Mouse (Mus musculus): ENCODE measurements around the gene Nme9.

Nme9 gene

DNA sequence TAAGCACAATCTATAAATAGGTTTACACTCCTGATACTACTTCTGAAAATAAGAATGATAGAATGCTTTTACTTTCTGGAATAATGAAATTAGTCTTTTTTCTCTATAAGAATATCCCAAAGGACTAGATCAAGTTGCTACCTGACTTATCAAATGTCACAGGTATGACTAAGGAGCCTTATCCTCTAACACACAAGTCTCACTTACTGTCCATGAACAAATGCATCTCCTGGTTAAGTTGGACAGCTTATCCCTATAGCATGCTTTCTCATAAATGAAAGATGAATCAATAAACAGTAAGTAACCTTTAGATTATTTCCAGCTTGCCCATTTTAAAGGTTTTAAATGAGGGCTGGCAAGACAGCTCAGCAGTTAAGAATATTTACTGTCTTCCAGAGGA is 33.4 kb downstream of the Nme9 start:
- DNase-seq = no peak

DNA sequence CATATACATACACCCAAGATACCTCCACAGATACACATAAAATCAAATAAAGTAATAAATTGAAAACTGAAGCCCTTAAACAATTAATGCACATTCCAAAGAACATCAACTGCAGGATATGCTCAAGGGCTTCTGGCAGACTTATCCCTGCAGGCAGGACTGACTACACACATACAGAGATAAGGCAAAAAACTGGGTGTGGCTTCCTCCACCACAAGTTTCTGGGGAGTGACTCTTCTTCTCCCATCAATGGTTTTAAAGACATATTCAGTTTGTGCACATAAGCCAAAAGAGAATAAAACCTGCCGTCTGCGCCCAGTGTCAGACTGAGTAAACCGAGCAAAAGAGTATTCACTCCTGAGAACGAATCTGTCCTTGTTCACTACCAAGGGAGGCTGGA is 33.9 kb downstream of the Nme9 start:
- DNase-seq = no peak

DNA sequence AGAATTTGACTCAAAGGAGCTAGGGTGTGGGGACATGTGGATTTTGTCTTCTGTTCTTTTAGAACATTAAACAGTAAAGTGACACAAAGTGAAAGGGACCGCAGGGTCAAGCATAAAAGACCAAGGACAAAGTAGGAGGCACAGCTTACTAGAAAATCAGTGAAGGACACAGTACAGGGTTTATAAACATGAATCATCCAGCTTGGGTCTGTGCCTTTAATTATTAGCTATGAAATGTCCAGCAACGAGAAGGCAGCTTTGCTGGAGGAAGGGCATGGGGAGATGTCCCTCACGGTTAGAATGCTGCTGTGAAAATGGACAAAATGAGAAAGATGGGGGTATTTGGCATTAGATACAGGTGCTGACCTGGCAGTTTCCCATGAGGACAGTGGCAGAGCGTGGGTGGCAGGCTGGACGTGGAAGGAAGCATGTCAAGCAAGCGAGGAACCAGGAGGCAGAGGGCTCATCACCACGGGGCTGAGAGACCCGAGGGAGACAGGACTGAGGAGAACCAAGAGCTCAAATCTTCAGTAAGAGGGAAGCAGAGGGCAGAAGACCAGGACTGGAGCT is 35.9 kb downstream of the Nme9 start:
- DNase-seq = no peak

DNA sequence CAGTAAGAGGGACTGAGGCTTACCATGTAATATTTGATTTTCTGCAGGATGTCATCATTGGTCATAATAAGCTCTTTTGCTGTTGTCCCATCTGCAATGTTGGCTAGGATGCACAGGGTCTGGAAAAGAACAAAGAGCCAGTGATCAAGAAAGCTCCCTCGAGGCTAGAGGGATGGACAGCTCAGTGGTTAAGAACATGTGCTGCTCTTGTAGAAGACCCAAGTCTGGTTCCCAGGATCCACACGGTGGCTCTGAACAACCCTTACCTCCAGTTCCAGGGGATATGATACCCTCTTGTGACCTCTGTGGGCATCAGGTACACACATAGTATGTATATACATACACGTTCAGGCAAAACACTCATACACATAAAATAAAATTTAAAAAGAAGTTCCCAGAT is 36.6 kb downstream of the Nme9 start:
- DNase-seq = no peak

DNA sequence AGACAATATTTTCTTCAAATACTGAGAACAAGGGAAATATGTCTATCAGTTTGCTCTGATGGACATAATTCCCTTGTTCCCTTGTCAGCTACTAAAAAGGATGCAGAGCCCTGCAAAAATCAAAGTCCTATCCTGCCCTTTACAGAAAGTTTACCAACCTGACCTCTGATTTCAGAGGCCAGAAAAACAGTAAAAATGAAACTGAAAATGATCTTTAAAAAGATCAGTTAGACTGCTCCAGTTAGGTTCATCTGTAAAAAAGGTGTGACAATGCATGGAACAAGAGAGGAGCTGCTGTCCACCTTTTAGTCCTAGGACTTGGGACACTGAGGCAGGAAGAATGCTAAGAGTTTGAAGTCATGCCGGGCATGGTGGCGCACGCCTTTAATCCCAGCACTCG is 39.8 kb downstream of the Nme9 start:
- DNase-seq = no peak

DNA sequence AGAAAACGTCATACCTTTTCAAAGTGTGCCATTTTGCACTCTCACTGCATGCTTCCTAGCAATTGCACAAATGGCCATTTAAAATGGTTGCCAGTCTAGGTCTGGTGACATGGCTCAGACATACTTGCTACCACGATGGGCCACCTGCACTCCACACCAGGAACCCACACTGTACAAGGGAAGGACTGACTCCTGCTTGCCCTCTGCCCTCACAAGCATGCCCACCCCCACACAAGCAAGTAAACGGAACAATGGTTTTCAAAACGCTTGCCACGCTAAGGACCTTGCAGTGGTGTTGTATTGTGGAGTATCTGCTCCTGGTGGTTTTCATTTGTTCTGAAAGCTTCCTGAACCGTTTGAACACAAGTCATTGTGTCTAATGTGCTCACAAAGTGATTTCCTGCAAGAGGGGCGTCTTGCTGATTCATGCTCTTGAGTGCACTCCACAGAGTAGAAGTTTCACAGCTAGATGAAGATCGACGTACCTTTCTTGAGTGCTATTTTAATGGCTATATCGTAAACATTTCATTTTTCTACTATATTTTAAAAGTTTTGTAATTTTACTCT is 41.4 kb downstream of the Nme9 start:
- no peak for DNase-seq

DNA sequence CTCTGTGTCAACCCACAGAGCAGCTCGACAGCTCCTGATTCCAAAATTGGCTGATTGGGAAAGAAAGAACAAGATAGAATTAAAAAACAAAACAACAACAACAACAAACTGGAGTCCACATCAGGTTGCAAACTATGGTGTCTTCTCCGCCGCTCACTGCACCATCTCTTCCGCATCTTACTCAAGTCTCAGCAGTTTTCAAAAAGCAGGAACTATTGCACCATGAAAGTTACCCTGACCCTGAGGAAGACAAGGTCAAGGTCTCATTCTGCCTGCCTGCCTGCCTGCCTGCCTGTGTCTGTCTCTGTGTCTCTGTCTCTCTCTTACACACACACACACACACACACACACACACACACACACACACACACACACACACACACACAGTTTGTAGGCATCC is 48.1 kb downstream of the Nme9 start:
- DNase-seq = no peak

DNA sequence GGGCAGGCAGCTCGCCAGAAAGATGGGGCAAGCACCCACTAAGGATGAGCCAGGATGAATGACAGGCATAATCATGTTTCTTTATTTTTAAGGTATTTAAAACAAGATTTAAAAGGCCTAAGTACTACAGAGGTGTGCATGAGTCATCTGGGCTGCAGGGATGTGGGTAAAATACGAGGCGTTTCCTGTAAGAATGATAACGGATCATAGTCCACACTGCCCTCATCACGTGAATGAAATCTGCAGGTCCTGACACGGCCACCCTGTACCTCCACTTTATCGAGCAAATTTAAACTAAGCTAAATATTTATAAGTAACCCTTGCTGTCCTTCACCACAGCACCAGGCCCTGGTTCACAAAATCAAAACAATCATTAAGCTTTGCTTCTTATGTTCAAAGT is 54.6 kb downstream of the Nme9 start:
- DNase-seq = no peak

Data from lung, postnatal 36 days (tissue).